Mouse (Mus musculus) cerebellum, adult 2 months (tissue): Measurements from ENCODE around the gene Sdc4.

Experiments
- CTCF ChIP-seq: fragments of 200-500 bp; IDR thresholded peaks from 2 replicates; pipeline ENCODE4 v1.5.1; 2011; ENCODE audit warnings: low read depth, mild to moderate bottlenecking, control low read depth, low read length, moderate library complexity, borderline replicate concordance; ENCODE audit not compliant: insufficient read depth
- POLR2A ChIP-seq: fragments of 200-500 bp; IDR thresholded peaks from 2 replicates; pipeline ENCODE4 v1.6.1; 2011; ENCODE audit warnings: low read length, control low read depth, borderline replicate concordance; ENCODE audit not compliant: insufficient read depth

- TF ChIP-seq CTCF (no peak), POLR2A (no peak)
These were observed 1.2 kb downstream of the Sdc4 start for GRCm38 (mm10) chr2:164442315-164443050.
